Mouse (Mus musculus): ENCODE measurements around the gene Pimreg. TPM values are rescaled to one million over a fixed set of nuclear protein-coding genes. Genes with fewer than 3 reads are reported as not detected.
A peak's percentile ranks its signal among the peaks of the same experiment; 100 is the strongest.

Gene Pimreg
- total RNA-seq, 2 experiments from 2014 or later, result 14.1 to 23.8 TPM

GRCm38 (mm10) chr11:72066330-72066729, 24.5 kb downstream of the Pimreg start:
- no peak for DNase-seq

GRCm38 (mm10) chr11:72067326-72067725, 25.5 kb downstream of the Pimreg start:
- DNase-seq, result no peak

- DNase-seq, result no peak
Measured at GRCm38 (mm10) chr11:72068026-72068425, 26.2 kb downstream of the Pimreg start.

GRCm38 (mm10) chr11:72070733-72071132, 28.9 kb downstream of the Pimreg start:
- no peak for DNase-seq

- DNase-seq, result no peak
Measured at GRCm38 (mm10) chr11:72072331-72072905, 30.6 kb downstream of the Pimreg start.

GRCm38 (mm10) chr11:72074230-72074629, 32.4 kb downstream of the Pimreg start:
- DNase-seq, result no peak

- peak; percentile 47 for DNase-seq
Measured at GRCm38 (mm10) chr11:72078056-72078455, 36.2 kb downstream of the Pimreg start.

- peak; percentile 35 for DNase-seq
Measured at GRCm38 (mm10) chr11:72078647-72079046, 36.8 kb downstream of the Pimreg start.

GRCm38 (mm10) chr11:72080461-72080860, 38.6 kb downstream of the Pimreg start:
- no peak for DNase-seq

GRCm38 (mm10) chr11:72082601-72083000, 40.8 kb downstream of the Pimreg start:
- DNase-seq, result no peak

- no peak for DNase-seq
Measured at GRCm38 (mm10) chr11:72084337-72084736, 42.5 kb downstream of the Pimreg start.

GRCm38 (mm10) chr11:72086251-72087046, 44.6 kb downstream of the Pimreg start:
- no peak for DNase-seq

- DNase-seq, result no peak
Measured at GRCm38 (mm10) chr11:72092390-72092789, 50.6 kb downstream of the Pimreg start.

- peak; percentile 60 for DNase-seq
Measured at GRCm38 (mm10) chr11:72094442-72094841, 52.6 kb downstream of the Pimreg start.

- DNase-seq, result no peak
Measured at GRCm38 (mm10) chr11:72095994-72096393, 54.2 kb downstream of the Pimreg start.

Other genes with a start within 250 kb of the Pimreg start
- under 1 TPM; 0.27 to 0.33 TPM for gene Aipl1, start 4.5 kb upstream of the Pimreg start, total RNA-seq (2021)
- 1 to 10 TPM; 1.4 to 1.5 TPM for gene Pitpnm3, start 93.7 kb downstream of the Pimreg start, total RNA-seq (2021)
- gene Gm43951, start 164.8 kb downstream of the Pimreg start, total RNA-seq (2021), result 1 to 10 TPM in 1 of 2 experiments, under 1 TPM in 1; 0.57 to 1.2 TPM
- gene 4933427D14Rik, start 165.4 kb downstream of the Pimreg start, total RNA-seq (2021), result 10 to 100 TPM in 1 of 2 experiments, 1 to 10 TPM in 1; 6.1 to 10.9 TPM
- 10 to 100 TPM; 61.5 to 64.0 TPM for gene Txndc17, start 165.5 kb downstream of the Pimreg start, total RNA-seq (2021)
- gene Med31, start 173.6 kb downstream of the Pimreg start, total RNA-seq (2021), result 10 to 100 TPM; 12.3 to 14.4 TPM
- 1 to 10 TPM in 1 of 2 experiments, under 1 TPM in 1; 0.15 to 1.4 TPM for gene Slc13a5, start 225.2 kb downstream of the Pimreg start, total RNA-seq (2021)

Measured in adrenal gland, postnatal 10 days (tissue).